Mouse (Mus musculus): ENCODE results near the gene Ppcs. TPM values are rescaled to one million over a fixed set of nuclear protein-coding genes. Genes with fewer than 3 reads are reported as not detected.
A peak's percentile ranks its signal among the peaks of the same experiment; 100 is the strongest.

Gene Ppcs
- polyA plus RNA-seq, 1 experiment from 2014 or later: 92.5 TPM

DNA sequence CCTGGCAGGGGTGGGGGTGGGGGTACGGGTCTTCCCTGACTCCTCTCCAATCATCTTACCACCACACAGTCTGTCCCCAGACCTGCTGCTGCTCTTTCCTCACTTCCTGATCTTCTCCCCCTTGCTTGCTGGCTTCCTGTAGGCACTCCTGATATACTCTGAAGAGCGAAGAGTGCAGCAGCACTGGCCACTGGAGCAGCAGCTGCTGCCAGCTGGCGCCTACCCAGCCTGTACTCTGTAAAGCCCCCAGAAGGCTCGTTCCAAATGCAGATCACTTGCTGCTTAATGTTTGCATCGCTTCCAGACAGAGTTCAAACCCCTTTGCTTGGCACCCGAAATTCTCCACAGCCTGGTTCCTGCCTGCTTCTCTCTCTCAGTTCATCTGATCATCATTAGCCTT, 9.4 kb downstream of the Ppcs start:
- no peak overlapping the region for H3K4me3 ChIP-seq (ENCODE audit: low read depth, low read length)
- 63% methylated on average over 6 of the region's 6 CpGs for WGBS
- H3K9ac ChIP-seq (ENCODE audit: low read depth, low read length): no peak overlapping the region
- no peaks in the 10 kb centered on the region for H3K36me3 ChIP-seq (ENCODE audit: control insufficient read depth, insufficient read depth)
- no peak overlapping the region for H3K27ac ChIP-seq (ENCODE audit: low read depth, low read length)
- no peaks in the 10 kb centered on the region; the same call in 1 of the 2 replicates for H3K4me1 ChIP-seq (replicated peaks; ENCODE audit: control insufficient read depth, insufficient read depth, low read length)
- no peaks in the 10 kb centered on the region for H3K9me3 ChIP-seq (ENCODE audit: control insufficient read depth)
- TF ChIP-seq CTCF (IDR thresholded peaks at IDR 0.05; ENCODE audit: low read depth): no peak
- no peaks in the 10 kb centered on the region for H3K27me3 ChIP-seq (replicated peaks; ENCODE audit: control insufficient read depth, insufficient read depth, low read length)
- no peak overlapping the region for H3K4me2 ChIP-seq (replicated peaks; ENCODE audit: low read depth)
- no peak for ATAC-seq

DNA sequence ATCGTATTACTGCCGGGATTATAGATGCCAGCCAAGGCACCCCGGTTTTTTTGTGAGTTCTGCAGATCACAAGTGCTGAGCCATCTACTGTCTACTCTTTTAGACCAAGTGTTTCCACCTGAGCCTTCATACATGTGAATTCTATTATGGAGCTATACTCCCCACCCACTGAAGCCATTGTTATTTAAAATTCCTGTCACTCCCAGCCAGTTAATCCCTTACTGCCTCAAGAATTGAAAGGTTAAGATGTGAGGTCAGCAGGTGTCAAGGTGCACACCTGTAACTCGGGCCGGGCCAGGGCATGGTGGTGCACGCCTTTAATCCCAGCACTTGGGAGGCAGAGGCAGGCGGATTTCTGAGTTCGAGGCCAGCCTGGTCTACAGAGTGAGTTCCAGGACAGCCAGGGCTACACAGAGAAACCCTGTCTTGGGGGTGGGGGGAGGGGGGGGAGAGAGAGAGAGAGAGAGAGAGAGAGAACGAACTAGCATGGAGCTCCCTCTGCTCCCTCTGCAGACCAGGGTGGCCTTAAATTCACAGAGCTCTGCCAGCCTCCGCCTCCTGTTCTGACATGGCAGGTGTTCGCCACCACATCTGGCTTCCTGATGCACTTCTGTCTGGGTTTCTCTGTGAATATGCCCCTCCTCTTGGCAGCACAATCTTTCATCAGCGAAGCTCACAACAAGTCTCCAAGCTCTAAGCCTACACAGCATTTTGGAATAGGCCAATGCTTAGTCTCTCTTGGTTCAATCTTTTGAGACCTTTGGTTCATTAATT, 10.2 kb downstream of the Ppcs start:
- Histone ChIP-seq H3K4me2 (replicated peaks; ENCODE audit: low read depth) (no peak overlapping the region), H3K9ac (ENCODE audit: low read depth, low read length) (no peak overlapping the region), H3K27ac (ENCODE audit: low read depth, low read length) (no peak overlapping the region), H3K9me3 (ENCODE audit: control insufficient read depth) (no peaks in the 10 kb centered on the region), H3K27me3 (replicated peaks; ENCODE audit: control insufficient read depth, insufficient read depth, low read length) (no peaks in the 10 kb centered on the region), H3K4me1 (replicated peaks; ENCODE audit: control insufficient read depth, insufficient read depth, low read length) (no peaks in the 10 kb centered on the region), H3K4me3 (ENCODE audit: low read depth, low read length) (no peak overlapping the region), H3K36me3 (ENCODE audit: control insufficient read depth, insufficient read depth) (no peaks in the 10 kb centered on the region)
- TF ChIP-seq CTCF (IDR thresholded peaks at IDR 0.05; ENCODE audit: low read depth): no peak
- ATAC-seq: no peak
- WGBS: 75% methylated on average over 11 of the region's 12 CpGs

- Histone ChIP-seq H3K4me2 (replicated peaks; ENCODE audit: low read depth) (no peak overlapping the region), H3K4me1 (replicated peaks; ENCODE audit: control insufficient read depth, insufficient read depth, low read length) (no peaks in the 10 kb centered on the region), H3K27ac (ENCODE audit: low read depth, low read length) (no peak overlapping the region), H3K4me3 (ENCODE audit: low read depth, low read length) (no peak overlapping the region), H3K9ac (ENCODE audit: low read depth, low read length) (no peak overlapping the region), H3K27me3 (replicated peaks; ENCODE audit: control insufficient read depth, insufficient read depth, low read length) (no peaks in the 10 kb centered on the region), H3K9me3 (ENCODE audit: control insufficient read depth) (0 out of 2 replicates have a peak, but pooled peaks cover 7% of the 10 kb centered on the region), H3K36me3 (ENCODE audit: control insufficient read depth, insufficient read depth) (no peaks in the 10 kb centered on the region)
- TF ChIP-seq CTCF (IDR thresholded peaks at IDR 0.05; ENCODE audit: low read depth): no peak
- no peak for ATAC-seq
- 94% methylated on average over 2 of the region's 2 CpGs for WGBS
These were observed 18.8 kb downstream of the Ppcs start for GRCm38 (mm10) chr4:119403431-119403830.

- Histone ChIP-seq H3K27me3 (replicated peaks; ENCODE audit: control insufficient read depth, insufficient read depth, low read length) (no peaks in the 10 kb centered on the region), H3K4me1 (replicated peaks; ENCODE audit: control insufficient read depth, insufficient read depth, low read length) (no peaks in the 10 kb centered on the region), H3K9me3 (ENCODE audit: control insufficient read depth) (0 out of 2 replicates have a peak, but pooled peaks cover 7% of the 10 kb centered on the region), H3K36me3 (ENCODE audit: control insufficient read depth, insufficient read depth) (no peaks in the 10 kb centered on the region), H3K4me3 (ENCODE audit: low read depth, low read length) (no peak overlapping the region), H3K4me2 (replicated peaks; ENCODE audit: low read depth) (no peak overlapping the region), H3K9ac (ENCODE audit: low read depth, low read length) (no peak overlapping the region), H3K27ac (ENCODE audit: low read depth, low read length) (no peak overlapping the region)
- no peak for ATAC-seq
- TF ChIP-seq CTCF (IDR thresholded peaks at IDR 0.05; ENCODE audit: low read depth): peak; percentile 40
- WGBS: 59% methylated on average over 7 of the region's 7 CpGs
These were observed 21.3 kb downstream of the Ppcs start for GRCm38 (mm10) chr4:119400896-119401295.

DNA sequence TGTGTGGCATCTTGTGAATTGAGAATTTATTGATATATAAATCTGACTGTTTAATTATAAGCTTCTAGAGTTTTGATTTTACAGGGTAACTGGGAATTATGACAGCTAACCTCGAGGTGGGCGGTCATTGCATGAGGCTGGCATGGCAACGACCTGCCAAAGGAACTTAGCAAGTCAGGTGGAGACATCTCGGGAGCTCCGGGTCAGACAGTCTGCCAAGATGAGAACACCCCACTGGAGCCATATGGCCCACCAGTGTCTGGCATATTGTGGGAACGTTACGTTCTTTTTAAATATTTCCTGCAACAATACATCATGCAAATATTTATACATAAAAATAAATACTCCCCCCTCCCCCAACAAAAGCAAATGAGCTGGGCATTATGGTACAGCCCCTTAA, 23.5 kb downstream of the Ppcs start:
- no peak overlapping the region for H3K27ac ChIP-seq (ENCODE audit: low read depth, low read length)
- H3K9ac ChIP-seq (ENCODE audit: low read depth, low read length): no peak overlapping the region
- no peak for ATAC-seq
- TF ChIP-seq CTCF (IDR thresholded peaks at IDR 0.05; ENCODE audit: low read depth): no peak
- H3K4me1 ChIP-seq (replicated peaks; ENCODE audit: control insufficient read depth, insufficient read depth, low read length): no peaks in the 10 kb centered on the region
- H3K36me3 ChIP-seq (ENCODE audit: control insufficient read depth, insufficient read depth): no peaks in the 10 kb centered on the region
- 78% methylated on average over 7 of the region's 7 CpGs for WGBS
- H3K4me3 ChIP-seq (ENCODE audit: low read depth, low read length): no peak overlapping the region
- H3K9me3 ChIP-seq (ENCODE audit: control insufficient read depth): 0 out of 2 replicates have a peak, but pooled peaks cover 7% of the 10 kb centered on the region
- H3K27me3 ChIP-seq (replicated peaks; ENCODE audit: control insufficient read depth, insufficient read depth, low read length): no peaks in the 10 kb centered on the region
- H3K4me2 ChIP-seq (replicated peaks; ENCODE audit: low read depth): no peak overlapping the region

DNA sequence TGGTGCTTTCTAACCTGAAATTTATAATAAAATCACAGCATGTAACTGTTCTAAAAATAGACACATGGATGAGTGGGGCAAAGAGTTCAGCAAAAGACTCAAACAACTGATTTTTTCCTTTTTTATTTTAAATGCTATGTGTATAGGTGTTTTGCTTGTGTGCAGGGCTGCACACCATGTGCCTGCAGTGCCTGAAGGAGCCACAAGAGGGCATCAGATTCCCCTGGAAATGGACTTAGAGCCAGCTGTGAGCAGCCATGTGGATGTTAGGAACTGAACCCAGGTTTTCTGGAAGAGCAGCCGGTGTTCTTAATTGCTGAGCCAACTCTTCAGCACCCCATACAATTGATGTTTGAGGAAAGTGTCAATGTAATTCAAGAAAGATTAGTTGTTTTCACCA, 31.9 kb downstream of the Ppcs start:
- 77% methylated on average over 1 of the region's 1 CpGs for WGBS
- Histone ChIP-seq H3K9me3 (ENCODE audit: control insufficient read depth) (no peaks in the 10 kb centered on the region), H3K27me3 (replicated peaks; ENCODE audit: control insufficient read depth, insufficient read depth, low read length) (no peaks in the 10 kb centered on the region), H3K4me1 (replicated peaks; ENCODE audit: control insufficient read depth, insufficient read depth, low read length) (no peaks in the 10 kb centered on the region), H3K9ac (ENCODE audit: low read depth, low read length) (no peak overlapping the region), H3K36me3 (ENCODE audit: control insufficient read depth, insufficient read depth) (no peaks in the 10 kb centered on the region), H3K4me2 (replicated peaks; ENCODE audit: low read depth) (no peak overlapping the region), H3K4me3 (ENCODE audit: low read depth, low read length) (no peak overlapping the region), H3K27ac (ENCODE audit: low read depth, low read length) (no peak overlapping the region)
- peak; percentile 65 for TF ChIP-seq CTCF (IDR thresholded peaks at IDR 0.05; ENCODE audit: low read depth)
- no peak for ATAC-seq

All from intestine, postnatal 0 days (tissue).